Mouse (Mus musculus) heart, postnatal 4 days (tissue): ENCODE measurements around the gene Nudt7. TPM values are rescaled to one million over a fixed set of nuclear protein-coding genes. Genes with fewer than 3 reads are reported as not detected.

Source experiments
- DNase-seq: peaks from one replicate; pipeline ENCODE4 v3.0.0; 2021
- total RNA-seq, 2 experiments: library from RNA; stranded (reverse); gene quantifications; 2 replicates each; pipeline ENCODE4 v1.2.3; 2021

Nudt7 gene
- total RNA-seq, 2 experiments from 2014 or later = 29.2 to 31.2 TPM

- peak; percentile 74 for DNase-seq
Measured at GRCm38 (mm10) chr8:114143645-114144290, 10.4 kb downstream of the Nudt7 start.

DNA sequence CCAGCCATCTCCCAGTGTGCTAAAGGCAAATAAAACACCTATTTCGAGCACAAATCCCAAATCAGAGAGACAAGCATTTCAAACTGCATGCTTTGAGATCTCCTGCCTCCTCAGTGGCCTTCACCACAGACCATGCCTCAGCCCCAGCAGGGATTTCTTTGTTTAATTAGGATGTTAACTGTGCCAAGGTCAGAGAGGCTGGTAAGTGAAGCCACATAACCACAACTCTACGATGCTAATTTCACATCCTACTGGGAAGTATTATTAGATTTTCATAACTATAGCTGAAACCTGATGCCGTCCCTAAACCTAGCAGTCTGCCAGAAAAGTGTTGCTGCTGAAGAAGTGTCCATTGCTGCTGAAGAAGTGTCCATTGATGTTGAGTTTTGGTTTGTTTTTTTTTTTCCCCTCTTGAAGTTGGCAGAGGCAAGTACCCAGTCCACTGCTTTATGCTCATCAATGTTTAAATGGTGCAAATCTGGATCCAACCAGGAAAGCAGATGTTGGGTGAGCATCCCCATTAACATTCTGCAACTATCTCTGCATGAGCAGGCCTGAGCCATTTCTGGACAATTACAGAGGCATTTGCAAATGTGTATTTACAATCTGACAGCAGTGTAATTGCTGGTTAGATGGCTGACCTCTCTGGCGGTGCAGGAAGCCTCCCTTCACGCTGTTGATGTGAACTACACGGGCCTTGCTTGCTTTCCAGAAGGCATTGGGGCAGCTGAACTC, 20.1 kb downstream of the Nudt7 start:
- no peak for DNase-seq

DNA sequence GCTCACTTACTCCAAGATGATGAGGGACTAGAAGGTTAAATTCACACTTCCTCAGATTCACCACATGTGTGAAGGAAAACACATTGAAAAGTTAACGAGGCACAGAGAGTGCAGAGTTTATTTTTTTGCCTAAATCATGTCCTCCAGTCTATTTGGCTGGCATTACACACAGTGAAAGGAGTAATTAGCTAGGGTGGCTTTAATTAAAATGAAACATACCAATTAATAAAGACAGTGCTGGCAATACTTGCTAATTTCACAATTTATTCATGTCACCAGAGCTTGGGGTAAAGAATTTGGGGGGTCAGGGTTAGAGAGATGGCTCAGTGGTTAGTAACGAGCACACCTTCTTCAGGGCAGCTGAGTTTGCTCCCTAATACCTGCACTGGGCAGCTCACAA, 25.2 kb downstream of the Nudt7 start:
- DNase-seq = no peak

- no peak for DNase-seq
Measured at GRCm38 (mm10) chr8:114159666-114160065, 26.3 kb downstream of the Nudt7 start.

- DNase-seq = no peak
Measured at GRCm38 (mm10) chr8:114163871-114164270, 30.5 kb downstream of the Nudt7 start.

- DNase-seq = no peak
Measured at GRCm38 (mm10) chr8:114164444-114165096, 31.2 kb downstream of the Nudt7 start.

DNA sequence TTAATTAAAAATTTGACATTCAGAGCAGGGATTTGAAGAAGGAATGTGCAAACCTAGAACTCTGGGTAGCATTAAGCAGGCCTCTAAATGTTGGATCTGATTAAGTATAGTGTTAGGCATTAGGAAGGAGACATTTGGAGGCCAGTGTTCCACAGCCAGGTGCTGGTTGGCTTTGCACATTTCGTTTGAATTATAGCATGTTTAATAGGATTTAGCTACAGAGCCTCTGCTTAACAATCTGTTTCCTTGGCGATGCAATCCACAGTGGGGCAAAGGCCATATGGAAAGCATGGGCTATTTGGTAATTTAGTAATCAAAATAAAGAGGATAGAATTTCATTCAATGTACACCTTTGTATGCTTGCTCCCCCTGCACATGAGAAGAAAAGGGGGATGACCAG, 32.4 kb downstream of the Nudt7 start:
- DNase-seq = no peak

GRCm38 (mm10) chr8:114176721-114177120, 43.4 kb downstream of the Nudt7 start:
- no peak for DNase-seq

DNA sequence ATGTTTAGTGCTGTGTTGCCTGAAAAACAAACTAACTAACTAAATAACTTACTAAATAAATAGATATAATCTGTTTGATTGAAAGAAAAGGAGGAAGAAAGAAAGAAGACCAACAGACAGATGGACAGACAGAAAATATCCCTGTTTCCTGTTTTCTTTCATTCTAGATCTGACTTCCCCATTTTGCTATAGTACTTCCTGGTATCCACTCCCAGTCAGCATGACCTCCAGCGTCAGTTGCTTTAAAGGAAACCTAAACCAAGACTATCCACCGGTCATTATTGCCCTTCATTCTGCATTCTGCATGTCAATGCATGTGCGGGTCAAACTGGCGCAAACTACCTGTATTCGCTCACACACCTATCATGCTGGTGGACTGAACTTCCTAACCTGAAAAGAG, 60.0 kb downstream of the Nudt7 start:
- no peak for DNase-seq

GRCm38 (mm10) chr8:114198990-114199389, 65.6 kb downstream of the Nudt7 start:
- DNase-seq = no peak

Other genes starting within 250 kb of the Nudt7 start
- gene Vat1l, start 72.1 kb downstream of the Nudt7 start, total RNA-seq = under 1 TPM; 0.67 to 0.72 TPM